Mouse (Mus musculus) liver (tissue): ENCODE measurements around the gene Zfx.

Source experiments
- DNase-seq: peaks from one replicate; pipeline ENCODE4 v3.0.0-alpha.2; 2020; ENCODE audit warnings: mixed read lengths

Zfx gene

DNA sequence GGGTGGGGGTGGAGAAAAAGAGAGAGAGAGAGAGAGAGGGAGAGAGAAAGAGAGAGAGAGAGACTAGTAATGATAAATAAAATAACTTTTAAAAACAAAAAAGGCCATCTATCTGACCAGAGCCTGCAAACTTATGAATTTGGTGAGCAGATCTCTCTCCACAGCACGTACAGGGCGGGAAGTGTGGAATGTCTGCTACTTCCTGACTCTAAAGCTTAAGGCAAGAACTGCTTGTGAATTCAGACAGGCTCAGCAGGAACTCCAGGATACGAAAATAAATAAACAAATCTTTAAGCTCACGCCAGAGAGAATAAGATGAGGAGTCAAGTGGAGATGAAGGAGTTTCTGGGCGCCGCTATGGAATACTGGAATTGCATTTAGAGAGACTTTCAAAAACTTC is 64.8 kb downstream of the Zfx start:
- no peak for DNase-seq

- no peak for DNase-seq
These were observed 74.5 kb downstream of the Zfx start for GRCm38 (mm10) chrX:94049048-94049447.

GRCm38 (mm10) chrX:94048048-94048447 is 75.5 kb downstream of the Zfx start:
- DNase-seq: no peak

GRCm38 (mm10) chrX:94047381-94047780 is 76.1 kb downstream of the Zfx start:
- no peak for DNase-seq

- peak; percentile 59 for DNase-seq
These were observed 90.6 kb downstream of the Zfx start for GRCm38 (mm10) chrX:94032937-94033336.

DNA sequence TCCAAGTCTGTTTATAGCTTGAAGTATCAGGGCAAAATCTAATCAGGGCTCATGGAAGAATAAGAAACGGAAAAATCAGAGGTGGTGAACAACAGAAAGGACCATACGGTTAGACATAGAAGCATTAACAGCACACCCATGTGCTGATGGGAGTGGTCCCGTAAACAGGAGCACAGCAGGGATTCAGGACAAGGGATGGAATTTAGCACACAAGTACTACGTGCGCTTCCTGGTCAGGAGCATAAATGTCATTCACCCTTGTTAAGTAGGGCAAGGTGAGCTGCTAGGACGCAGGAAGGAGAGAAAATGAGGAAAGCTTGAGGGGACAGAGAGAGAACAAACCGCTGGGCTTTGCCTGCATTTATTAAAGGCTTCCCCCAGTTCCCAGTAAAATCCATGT is 93.4 kb downstream of the Zfx start:
- DNase-seq: no peak
